Mouse (Mus musculus): ENCODE data around the gene Cnksr1.

DNA sequence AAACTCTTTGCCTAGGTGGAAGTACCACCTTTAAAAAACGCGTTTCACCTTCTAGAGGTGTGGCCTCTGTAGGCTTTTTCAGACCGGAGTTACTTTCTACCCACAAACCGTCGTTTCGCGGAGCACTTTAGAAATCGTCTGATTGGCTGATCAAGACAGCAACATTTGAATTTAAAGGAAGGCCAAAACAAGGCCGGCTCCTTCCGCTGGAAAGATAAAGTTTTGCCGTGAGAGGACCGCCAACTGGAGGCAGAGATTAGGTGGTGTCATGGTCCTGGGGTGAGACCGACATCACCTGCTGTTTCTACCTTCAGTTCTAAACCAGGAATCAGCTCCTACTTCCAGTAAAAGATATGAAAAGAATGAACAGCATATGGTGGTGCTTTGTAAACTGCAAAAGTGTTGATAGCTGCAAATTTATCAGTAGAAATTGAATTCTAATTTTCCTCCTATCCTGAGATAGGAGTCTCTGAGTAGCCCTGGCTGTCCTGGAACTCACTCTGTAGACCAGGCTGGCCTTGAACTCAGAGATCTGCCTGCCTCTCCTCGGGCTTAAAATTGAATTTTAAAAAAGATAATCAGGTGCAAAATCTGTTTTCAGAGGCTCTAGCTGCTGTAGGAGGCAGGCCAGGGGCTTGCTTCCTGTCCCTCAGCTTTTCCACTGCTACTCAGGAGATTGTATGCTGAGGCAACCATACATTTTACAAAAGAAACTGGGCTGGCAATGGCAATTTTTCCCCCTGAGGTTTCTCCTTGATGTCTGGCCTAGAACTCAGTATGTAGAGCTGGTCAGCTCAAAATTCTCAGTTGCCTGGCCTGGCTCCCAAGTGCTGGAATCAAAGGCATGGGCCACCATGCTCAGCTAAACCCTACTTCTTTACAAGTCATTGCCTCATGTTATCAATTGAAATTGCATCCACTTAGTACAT, 35.5 kb upstream of the Cnksr1 start:
- TF ChIP-seq CTCF (IDR thresholded peaks at IDR 0.05; ENCODE audit: low read depth) (no peak), EP300 (IDR thresholded peaks at IDR 0.05; ENCODE audit: low read depth) (no peak)

Measured in heart, postnatal 0 days (tissue).